Mouse (Mus musculus): Measurements from ENCODE around the gene Pola1. TPM values are rescaled to one million over a fixed set of nuclear protein-coding genes. Genes with fewer than 3 reads are reported as not detected.

The Pola1 gene
- polyA plus RNA-seq, 1 experiment from 2014 or later: 28.4 TPM

GRCm38 (mm10) chrX:93397089-93397488, 234.9 kb downstream of the Pola1 start:
- H3K36me3 ChIP-seq (replicated peaks): no peaks in the 10 kb centered on the region
- H3K27ac ChIP-seq (replicated peaks): no peak overlapping the region
- no peaks in the 10 kb centered on the region for H3K4me1 ChIP-seq
- WGBS: 87% methylated on average over 3 of the region's 3 CpGs
- no peak for DNase-seq (ENCODE audit: low spot score)
- no peak overlapping the region for H3K4me3 ChIP-seq
- H3K27me3 ChIP-seq (replicated peaks; ENCODE audit: low read depth, poor library complexity, severe bottlenecking): 0 out of 2 replicates have a peak, but pooled peaks cover 3% of the 10 kb centered on the region
- no peaks in the 10 kb centered on the region for H3K9me3 ChIP-seq

- 80% methylated on average over 9 of the region's 9 CpGs for WGBS
- H3K4me1 ChIP-seq: no peaks in the 10 kb centered on the region
Measured at GRCm38 (mm10) chrX:93377285-93377972, 254.5 kb downstream of the Pola1 start.

GRCm38 (mm10) chrX:93373503-93373902, 258.5 kb downstream of the Pola1 start:
- DNase-seq (ENCODE audit: low spot score): no peak
- Histone ChIP-seq H3K27me3 (replicated peaks; ENCODE audit: low read depth, poor library complexity, severe bottlenecking) (no peaks in the 10 kb centered on the region), H3K27ac (replicated peaks) (no peak overlapping the region), H3K4me1 (no peaks in the 10 kb centered on the region), H3K36me3 (replicated peaks) (no peaks in the 10 kb centered on the region), H3K9me3 (no peaks in the 10 kb centered on the region), H3K4me3 (no peak overlapping the region)
- WGBS: 67% methylated on average over 1 of the region's 1 CpGs

More at GRCm38 (mm10) chrX:93377285-93377972, 254.5 kb downstream of the Pola1 start:
- H3K27ac ChIP-seq (replicated peaks): no peak overlapping the region
- no peak for DNase-seq (ENCODE audit: low spot score)
- no peaks in the 10 kb centered on the region for H3K36me3 ChIP-seq (replicated peaks)
- H3K4me3 ChIP-seq: no peak overlapping the region
- H3K9me3 ChIP-seq: no peaks in the 10 kb centered on the region
- H3K27me3 ChIP-seq (replicated peaks; ENCODE audit: low read depth, poor library complexity, severe bottlenecking): no peaks in the 10 kb centered on the region

GRCm38 (mm10) chrX:93369708-93370107, 262.2 kb downstream of the Pola1 start:
- Histone ChIP-seq H3K36me3 (replicated peaks) (no peaks in the 10 kb centered on the region), H3K4me3 (no peak overlapping the region), H3K27me3 (replicated peaks; ENCODE audit: low read depth, poor library complexity, severe bottlenecking) (no peaks in the 10 kb centered on the region), H3K4me1 (no peaks in the 10 kb centered on the region), H3K9me3 (no peaks in the 10 kb centered on the region), H3K27ac (replicated peaks) (no peak overlapping the region)
- DNase-seq (ENCODE audit: low spot score): no peak
- 86% methylated on average over 1 of the region's 1 CpGs for WGBS

GRCm38 (mm10) chrX:93368211-93368610, 263.7 kb downstream of the Pola1 start:
- DNase-seq (ENCODE audit: low spot score): no peak
- Histone ChIP-seq H3K36me3 (replicated peaks) (no peaks in the 10 kb centered on the region), H3K9me3 (no peaks in the 10 kb centered on the region), H3K4me1 (no peaks in the 10 kb centered on the region), H3K27ac (replicated peaks) (no peak overlapping the region), H3K27me3 (replicated peaks; ENCODE audit: low read depth, poor library complexity, severe bottlenecking) (no peaks in the 10 kb centered on the region), H3K4me3 (no peak overlapping the region)
- WGBS: 84% methylated on average over 3 of the region's 3 CpGs

GRCm38 (mm10) chrX:93321336-93321735, 310.6 kb downstream of the Pola1 start:
- H3K27me3 ChIP-seq (replicated peaks; ENCODE audit: low read depth, poor library complexity, severe bottlenecking): no peaks in the 10 kb centered on the region
- WGBS: 78% methylated on average over 1 of the region's 1 CpGs
- H3K4me3 ChIP-seq: no peak overlapping the region
- no peak overlapping the region for H3K27ac ChIP-seq (replicated peaks)
- no peaks in the 10 kb centered on the region for H3K9me3 ChIP-seq
- no peaks in the 10 kb centered on the region for H3K4me1 ChIP-seq
- H3K36me3 ChIP-seq (replicated peaks): no peaks in the 10 kb centered on the region
- DNase-seq (ENCODE audit: low spot score): no peak

GRCm38 (mm10) chrX:93319979-93320378, 312.0 kb downstream of the Pola1 start:
- no peak overlapping the region for H3K27ac ChIP-seq (replicated peaks)
- 84% methylated on average over 2 of the region's 2 CpGs for WGBS
- no peaks in the 10 kb centered on the region for H3K4me1 ChIP-seq
- no peak for DNase-seq (ENCODE audit: low spot score)
- no peaks in the 10 kb centered on the region for H3K9me3 ChIP-seq
- H3K36me3 ChIP-seq (replicated peaks): no peaks in the 10 kb centered on the region
- H3K27me3 ChIP-seq (replicated peaks; ENCODE audit: low read depth, poor library complexity, severe bottlenecking): no peaks in the 10 kb centered on the region
- H3K4me3 ChIP-seq: no peak overlapping the region

GRCm38 (mm10) chrX:93317577-93317976, 314.4 kb downstream of the Pola1 start:
- Histone ChIP-seq H3K27ac (replicated peaks) (no peak overlapping the region), H3K4me1 (no peaks in the 10 kb centered on the region), H3K36me3 (replicated peaks) (no peaks in the 10 kb centered on the region), H3K4me3 (no peak overlapping the region), H3K9me3 (no peaks in the 10 kb centered on the region), H3K27me3 (replicated peaks; ENCODE audit: low read depth, poor library complexity, severe bottlenecking) (no peaks in the 10 kb centered on the region)
- DNase-seq (ENCODE audit: low spot score): no peak
- 67% methylated on average over 4 of the region's 4 CpGs for WGBS

GRCm38 (mm10) chrX:93305780-93306179, 326.2 kb downstream of the Pola1 start:
- DNase-seq (ENCODE audit: low spot score): no peak
- WGBS: 84% methylated on average over 7 of the region's 7 CpGs
- H3K27ac ChIP-seq (replicated peaks): no peak overlapping the region
- H3K36me3 ChIP-seq (replicated peaks): no peaks in the 10 kb centered on the region
- H3K4me1 ChIP-seq: no peaks in the 10 kb centered on the region
- no peak overlapping the region for H3K4me3 ChIP-seq
- peaks cover 63% of the 10 kb centered on the region for H3K27me3 ChIP-seq (replicated peaks; ENCODE audit: low read depth, poor library complexity, severe bottlenecking)
- H3K9me3 ChIP-seq: no peaks in the 10 kb centered on the region

GRCm38 (mm10) chrX:93301798-93302197, 330.2 kb downstream of the Pola1 start:
- no peak overlapping the region for H3K4me3 ChIP-seq
- no peak for DNase-seq (ENCODE audit: low spot score)
- peaks cover 93% of the 10 kb centered on the region for H3K27me3 ChIP-seq (replicated peaks; ENCODE audit: low read depth, poor library complexity, severe bottlenecking)
- H3K36me3 ChIP-seq (replicated peaks): no peaks in the 10 kb centered on the region
- no peak overlapping the region for H3K27ac ChIP-seq (replicated peaks)
- peaks cover 13% of the 10 kb centered on the region for H3K4me1 ChIP-seq
- 13% methylated on average over 7 of the region's 7 CpGs for WGBS
- H3K9me3 ChIP-seq: no peaks in the 10 kb centered on the region

- Histone ChIP-seq H3K27me3 (replicated peaks; ENCODE audit: low read depth, poor library complexity, severe bottlenecking) (peaks cover 99% of the 10 kb centered on the region), H3K36me3 (replicated peaks) (no peaks in the 10 kb centered on the region), H3K4me1 (peaks cover 14% of the 10 kb centered on the region), H3K9me3 (no peaks in the 10 kb centered on the region), H3K27ac (replicated peaks) (no peak overlapping the region), H3K4me3 (no peak overlapping the region)
- WGBS: 18% methylated on average over 10 of the region's 10 CpGs
- peak; percentile 16 for DNase-seq (ENCODE audit: low spot score)
Measured at GRCm38 (mm10) chrX:93300183-93300815, 331.7 kb downstream of the Pola1 start.

- H3K27me3 ChIP-seq (replicated peaks; ENCODE audit: low read depth, poor library complexity, severe bottlenecking): peaks cover 99% of the 10 kb centered on the region
- peaks cover 14% of the 10 kb centered on the region for H3K4me1 ChIP-seq
- no peaks in the 10 kb centered on the region for H3K36me3 ChIP-seq (replicated peaks)
- no peaks in the 10 kb centered on the region for H3K9me3 ChIP-seq
- H3K4me3 ChIP-seq: no peak overlapping the region
- H3K27ac ChIP-seq (replicated peaks): no peak overlapping the region
- WGBS: 12% methylated on average over 6 of the region's 6 CpGs
- no peak for DNase-seq (ENCODE audit: low spot score)
Measured at GRCm38 (mm10) chrX:93299771-93300170, 332.2 kb downstream of the Pola1 start.

- Histone ChIP-seq H3K4me1 (peaks cover 14% of the 10 kb centered on the region), H3K27me3 (replicated peaks; ENCODE audit: low read depth, poor library complexity, severe bottlenecking) (peaks cover 100% of the 10 kb centered on the region), H3K9me3 (no peaks in the 10 kb centered on the region), H3K27ac (replicated peaks) (no peak overlapping the region), H3K36me3 (replicated peaks) (no peaks in the 10 kb centered on the region), H3K4me3 (peak overlapping the region; percentile 39)
- WGBS: 17% methylated on average over 43 of the region's 43 CpGs
- DNase-seq (ENCODE audit: low spot score): peak; percentile 27
Measured at GRCm38 (mm10) chrX:93299046-93299626, 332.8 kb downstream of the Pola1 start.
